Mouse (Mus musculus): Measurements from ENCODE around the gene Olfr983.

DNA sequence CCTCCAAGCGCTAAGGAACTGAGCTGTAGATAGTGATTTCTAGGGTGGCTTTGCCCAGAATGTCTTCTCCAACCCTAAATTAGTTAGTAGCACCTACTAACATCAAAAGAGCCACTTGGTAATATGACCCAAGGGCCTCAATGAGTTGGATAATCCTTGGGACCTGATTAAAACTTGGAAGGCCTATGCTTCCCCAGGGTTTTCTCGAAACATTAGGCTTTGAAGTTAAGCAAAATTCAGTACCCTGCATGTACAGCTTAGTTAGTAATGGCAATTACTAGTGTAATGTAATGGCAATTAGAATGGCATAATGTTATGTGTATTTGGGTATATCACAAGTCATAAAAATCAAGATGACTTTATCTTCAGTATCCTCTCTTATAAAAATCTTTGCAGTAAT, at the start of gene Olfr983:
- TF ChIP-seq FLI1 (IDR thresholded peaks at IDR 0.05; ENCODE audit: low read length) = no peak
- TF ChIP-seq GATA1 (IDR thresholded peaks at IDR 0.05; ENCODE audit: borderline replicate concordance, low read length) = no peak
